Mouse (Mus musculus): ENCODE data around the gene Foxd1.

Foxd1 gene

DNA sequence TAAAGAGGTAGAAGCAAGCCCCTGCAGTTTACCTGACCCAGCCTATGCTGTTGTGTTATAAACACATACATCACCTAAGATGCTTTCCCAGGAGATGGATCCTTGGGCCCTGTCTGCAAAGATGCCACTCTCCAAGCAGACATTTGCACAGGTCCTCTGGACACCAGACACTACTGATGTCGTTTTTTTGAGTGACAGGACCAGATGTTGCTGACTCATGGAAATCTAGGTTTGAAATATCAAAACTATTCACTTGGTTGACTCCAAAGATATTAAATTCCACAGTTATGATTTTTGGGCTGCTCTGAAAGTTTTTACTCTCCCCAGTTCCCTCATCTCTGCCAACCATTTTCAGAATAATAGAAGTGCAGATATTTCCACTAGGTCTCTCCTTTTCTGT lies 35.0 kb downstream of the Foxd1 start:
- no peak for DNase-seq (ENCODE audit: low read depth, low spot score)

- no peak for DNase-seq (ENCODE audit: low read depth, low spot score)
Observed at GRCm38 (mm10) chr13:98390363-98390762, 36.3 kb downstream of the Foxd1 start.

GRCm38 (mm10) chr13:98390771-98391634 lies 37.0 kb downstream of the Foxd1 start:
- DNase-seq (ENCODE audit: low read depth, low spot score), result no peak

- no peak for DNase-seq (ENCODE audit: low read depth, low spot score)
Observed at GRCm38 (mm10) chr13:98391635-98391990, 37.6 kb downstream of the Foxd1 start.

- no peak for DNase-seq (ENCODE audit: low read depth, low spot score)
Observed at GRCm38 (mm10) chr13:98392031-98392430, 38.0 kb downstream of the Foxd1 start.

DNA sequence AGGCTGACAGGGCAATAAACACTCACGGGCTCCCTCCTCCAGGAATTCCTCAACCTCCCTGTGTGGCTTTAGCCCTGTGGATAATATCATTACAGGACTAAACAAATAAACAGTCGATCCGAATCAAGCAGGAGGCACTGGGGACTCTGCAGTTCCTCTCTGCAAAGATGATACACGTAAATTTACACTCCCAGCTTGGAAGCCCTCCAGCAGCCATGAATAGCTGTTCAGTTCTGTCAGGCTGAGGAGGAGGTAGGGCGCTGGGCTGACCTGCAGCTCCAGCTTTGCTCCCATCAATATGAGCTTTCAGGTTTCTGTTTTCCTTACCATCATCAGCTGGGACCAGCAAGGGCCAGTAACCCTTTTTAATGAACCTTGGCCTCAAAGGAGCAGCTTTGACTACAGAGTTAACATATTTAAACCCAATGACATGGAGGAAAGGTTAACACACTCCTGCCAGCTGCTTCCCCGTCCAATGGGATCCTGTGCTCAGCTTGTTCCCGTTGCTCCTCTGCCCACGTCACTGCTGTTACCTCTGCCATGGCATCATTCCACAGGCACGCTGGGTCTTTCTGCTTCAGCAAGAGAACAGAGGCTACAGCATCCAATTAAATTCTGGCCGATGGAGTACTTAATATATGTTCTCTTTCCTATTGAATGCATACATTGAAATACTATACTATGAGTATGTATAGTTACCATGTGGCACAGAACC lies 39.5 kb downstream of the Foxd1 start:
- no peak for DNase-seq (ENCODE audit: low read depth, low spot score)
